Mouse (Mus musculus) intestine, embryonic 16.5 days (tissue): ENCODE measurements at regions not wholly inside any gene's neighbourhood (a gene's known extent, or its start where the extent isn't known, plus 50 kb on each side); places are given as distances from the start of the nearest gene placed in this dataset.

Source experiments
- ATAC-seq: fragments of 200-750 bp; cut with Nextera tagmentation; 2 replicates; pipeline ENCODE4 v1.8.0; 2017; ENCODE audit warnings: moderate TSS enrichment, moderate library complexity
- H3K27ac ChIP-seq: fragments of 300-500 bp; sonication (generic); 2 replicates; pipeline ENCODE4 v1.5.1; 2014; ENCODE audit warnings: mild to moderate bottlenecking, low read length
- H3K27me3 ChIP-seq: fragments of 300-500 bp; sonication (generic); replicated peaks from 2 replicates; pipeline ENCODE4 v1.6.1; 2014; ENCODE audit warnings: low read length, control low read depth, mixed read lengths; ENCODE audit not compliant: control insufficient read depth, insufficient read depth
- H3K36me3 ChIP-seq: fragments of 300-500 bp; sonication (generic); 2 replicates; pipeline ENCODE4 v1.6.1; 2014; ENCODE audit warnings: low read length, control low read depth; ENCODE audit not compliant: control insufficient read depth, insufficient read depth
- H3K4me1 ChIP-seq: fragments of 300-500 bp; sonication (generic); 2 replicates; pipeline ENCODE4 v1.6.1; 2014; ENCODE audit warnings: low read length, control low read depth, mixed read lengths; ENCODE audit not compliant: control insufficient read depth, insufficient read depth
- H3K4me2 ChIP-seq: fragments of 300-500 bp; sonication (generic); 2 replicates; pipeline ENCODE4 v1.6.1; 2014; ENCODE audit warnings: low read depth, low read length, control low read depth
- H3K4me3 ChIP-seq: fragments of 300-500 bp; sonication (generic); 2 replicates; pipeline ENCODE4 v1.5.1; 2014; ENCODE audit warnings: mild to moderate bottlenecking, low read length
- H3K9ac ChIP-seq: fragments of 300-500 bp; sonication (generic); 2 replicates; pipeline ENCODE4 v1.6.1; 2014; ENCODE audit warnings: low read depth, low read length
- H3K9me3 ChIP-seq: fragments of 300-500 bp; sonication (generic); 2 replicates; pipeline ENCODE4 v1.6.1; 2016; ENCODE audit warnings: low read length, control low read depth; ENCODE audit not compliant: control insufficient read depth
- WGBS: fragments of 180-500 bp; shearing (Covaris S2); extraction: QIAGEN DNeasy Blood & Tissue Kit; methylation state at CpG from one replicate; pipeline ENCODE4 v1.1.7; 2014; 5-methylcytosine and 5-hydroxymethylcytosine counted together

- Histone ChIP-seq H3K4me1 (no peaks in the 10 kb centered on the region), H3K27ac (no peak overlapping the region), H3K4me2 (no peak overlapping the region), H3K9me3 (no peaks in the 10 kb centered on the region), H3K9ac (no peak overlapping the region), H3K36me3 (no peaks in the 10 kb centered on the region), H3K4me3 (no peak overlapping the region), H3K27me3 (no peaks in the 10 kb centered on the region)
- no peak for ATAC-seq
- 50% methylated on average over 13 of the region's 13 CpGs for WGBS
Observed at GRCm38 (mm10) chr16:14800209-14800608, 106.2 kb upstream of the Efcab1 start.

- Histone ChIP-seq H3K4me3 (no peak overlapping the region), H3K36me3 (no peaks in the 10 kb centered on the region), H3K9me3 (no peaks in the 10 kb centered on the region), H3K9ac (no peak overlapping the region), H3K4me2 (no peak overlapping the region), H3K27ac (no peak overlapping the region), H3K4me1 (no peaks in the 10 kb centered on the region), H3K27me3 (no peaks in the 10 kb centered on the region)
- WGBS = 80% methylated on average over 3 of the region's 3 CpGs
- ATAC-seq = no peak
Observed at GRCm38 (mm10) chr16:14827008-14827407, 79.4 kb upstream of the Efcab1 start.

- Histone ChIP-seq H3K9ac (no peak overlapping the region), H3K27ac (no peak overlapping the region), H3K4me1 (no peaks in the 10 kb centered on the region), H3K9me3 (no peaks in the 10 kb centered on the region), H3K4me2 (no peak overlapping the region), H3K4me3 (no peak overlapping the region), H3K36me3 (no peaks in the 10 kb centered on the region), H3K27me3 (no peaks in the 10 kb centered on the region)
- ATAC-seq = peak; percentile 59; the same call in 1 of the 2 replicates
Observed at GRCm38 (mm10) chr16:14840786-14841185, 65.6 kb upstream of the Efcab1 start.
